In genomic region chr1:86434001-86434400, GRCm38 (mm10) we compare ENCODE assay signal across 7 mouse cellular contexts. TPM values are rescaled to one million over a fixed set of nuclear protein-coding genes. Genes with fewer than 3 reads are reported as not detected.
A peak's percentile ranks its signal among the peaks of the same experiment; 100 is the strongest.
DNase-seq lines count a peak whose midpoint lies in the region; ATAC-seq and TF ChIP-seq lines count a peak whose summit lies in the region.

No protein-coding gene starts in this region.

- no peak for TF ChIP-seq CTCF in bone marrow, adult 2 months (IDR thresholded peaks at IDR 0.05; ENCODE audit: control insufficient read depth, insufficient read depth, low read length)
- no peak for TF ChIP-seq CTCF in hindbrain, postnatal 0 days (IDR thresholded peaks at IDR 0.05; ENCODE audit: low read depth)
- TF ChIP-seq CTCF in lung, postnatal 0 days (IDR thresholded peaks at IDR 0.05): no peak

- under 1% methylated on average over 12 of the region's 12 CpGs for whole genome bisulfite sequencing in bone marrow, adult 2 months
- 2% methylated on average over 11 of the region's 12 CpGs for WGBS in hindbrain, postnatal 0 days
- WGBS in lung, postnatal 0 days: under 1% methylated on average over 8 of the region's 12 CpGs

- H3K4me2 ChIP-seq in hindbrain, postnatal 0 days (ENCODE audit: low read depth, low read length): peak overlapping the region; percentile 61
- H3K4me2 ChIP-seq in lung, postnatal 0 days (replicated peaks; ENCODE audit: low read depth, low read length): peak overlapping the region; percentile 67

- no peak for TF ChIP-seq EP300 in lung, postnatal 0 days (IDR thresholded peaks at IDR 0.05)

- ATAC-seq in hindbrain, postnatal 0 days: peak; percentile 74
- peak; percentile 74 for ATAC-seq in lung, postnatal 0 days

- H3K36me3 ChIP-seq in hindbrain, postnatal 0 days (ENCODE audit: insufficient read depth, low read length): no peaks in the 10 kb centered on the region
- no peaks in the 10 kb centered on the region for H3K36me3 ChIP-seq in lung, postnatal 0 days (ENCODE audit: insufficient read depth, low read length)

- no peaks in the 10 kb centered on the region for H3K9me3 ChIP-seq in hindbrain, postnatal 0 days (ENCODE audit: low read length)
- no peaks in the 10 kb centered on the region for H3K9me3 ChIP-seq in lung, postnatal 0 days (ENCODE audit: low read length)

- no peak for TF ChIP-seq POLR2A in bone marrow, adult 2 months (IDR thresholded peaks at IDR 0.05; ENCODE audit: borderline replicate concordance, control insufficient read depth, low read depth, low read length)

- H3K4me3 ChIP-seq in bone marrow, adult 2 months (replicated peaks; ENCODE audit: control insufficient read depth, low read depth, low read length): peak overlapping the region; percentile 67
- peak overlapping the region; percentile 31 for H3K4me3 ChIP-seq in hindbrain, postnatal 0 days (ENCODE audit: low read length)
- peak overlapping the region; percentile 35 for H3K4me3 ChIP-seq in lung, postnatal 0 days (ENCODE audit: low read depth, low read length)

- peak overlapping the region; percentile 52 for H3K9ac ChIP-seq in hindbrain, postnatal 0 days (replicated peaks; ENCODE audit: low read length)
- 0 out of 2 replicates have a peak overlapping the region, but pooled peaks have one; percentile 39 for H3K9ac ChIP-seq in lung, postnatal 0 days (replicated peaks; ENCODE audit: low read depth)

- peak; percentile 65 for DNase-seq in right cerebral cortex, postnatal 14 days
- no peak for DNase-seq in right cerebral cortex, postnatal 25 days
- DNase-seq in frontal cortex, adult 2 months (ENCODE audit: extremely low spot score in 1 of 2, low spot score in 1 of 2): peak; percentile 41 to 66
- peak; percentile 82 for DNase-seq in hindbrain, postnatal 0 days (ENCODE audit: low spot score)
- peak; percentile 93 for DNase-seq in lung, postnatal 0 days (ENCODE audit: low spot score)
- peak; percentile 68 for DNase-seq in right cerebral cortex, postnatal 4 days

- peaks cover 4% of the 10 kb centered on the region; the same call in 1 of the 2 replicates for H3K4me1 ChIP-seq in bone marrow, adult 2 months (ENCODE audit: control insufficient read depth, insufficient read depth, low read length)
- peaks cover 15% of the 10 kb centered on the region for H3K4me1 ChIP-seq in hindbrain, postnatal 0 days (ENCODE audit: insufficient read depth, low read length)
- peaks cover 20% of the 10 kb centered on the region for H3K4me1 ChIP-seq in lung, postnatal 0 days (ENCODE audit: insufficient read depth, low read depth, low read length)

- H3K27ac ChIP-seq in bone marrow, adult 2 months (ENCODE audit: control insufficient read depth, insufficient read depth, low read depth, low read length, poor library complexity): peak overlapping the region; percentile 96
- peak overlapping the region; percentile 95 for H3K27ac ChIP-seq in hindbrain, postnatal 0 days
- peak overlapping the region; percentile 99 for H3K27ac ChIP-seq in lung, postnatal 0 days (ENCODE audit: low read length)

- no peaks in the 10 kb centered on the region for H3K27me3 ChIP-seq in hindbrain, postnatal 0 days (ENCODE audit: insufficient read depth, low read length)
- no peaks in the 10 kb centered on the region for H3K27me3 ChIP-seq in lung, postnatal 0 days (replicated peaks; ENCODE audit: insufficient read depth, low read length)

RNA-seq across cellular contexts. Expression of gene Tex44, which starts 7.9 kb away (rescaled TPM):
- not detected in 2 replicates for polyA plus RNA-seq in bone marrow, adult 2 months (2011; ENCODE audit: insufficient read depth, insufficient read length, low replicate concordance, missing spikeins)
- polyA plus RNA-seq in frontal cortex, adult 2 months (2012; rRNA removed): not detected in 2 replicates
- not detected in 2 replicates for total RNA-seq in hindbrain, postnatal 0 days (2014; rRNA removed)
- polyA plus RNA-seq in hindbrain, postnatal 0 days (2015; fragmentation: Nextera tagmentation; extraction: Ambion mirVana): not detected in 2 replicates
- not detected in 2 replicates for polyA plus RNA-seq in lung, postnatal 0 days (2015; fragmentation: Nextera tagmentation; extraction: Ambion mirVana)

RNA-seq across cellular contexts. Expression of gene Nmur1, which starts 8.0 kb away (rescaled TPM):
- polyA plus RNA-seq in bone marrow, adult 2 months (2011; ENCODE audit: insufficient read depth, insufficient read length, low replicate concordance, missing spikeins): not detected in 2 replicates
- polyA plus RNA-seq in frontal cortex, adult 2 months (2012; rRNA removed): 0.38 and 0.54 TPM in 2 replicates
- 0.16 TPM in 1 of 2 replicates, not detected in the other for total RNA-seq in hindbrain, postnatal 0 days (2014; rRNA removed)
- 0.16 and 0.24 TPM in 2 replicates for polyA plus RNA-seq in hindbrain, postnatal 0 days (2015; fragmentation: Nextera tagmentation; extraction: Ambion mirVana)
- 1.3 and 2.1 TPM in 2 replicates for polyA plus RNA-seq in lung, postnatal 0 days (2015; fragmentation: Nextera tagmentation; extraction: Ambion mirVana)
